Mouse (Mus musculus) midbrain, embryonic 15.5 days (tissue): ENCODE measurements around the gene Exoc7. TPM values are rescaled to one million over a fixed set of nuclear protein-coding genes. Genes with fewer than 3 reads are reported as not detected.
"Not testable (repeated sequence)": the region's sequence is repeated elsewhere in the genome, so short reads cannot be mapped to it uniquely, and the experiment has no call there.

Experiments
- ATAC-seq: fragments of 200-750 bp; cut with Nextera tagmentation; replicated peaks from 2 replicates; pipeline ENCODE4 v1.8.0; 2017; ENCODE audit warnings: moderate TSS enrichment
- H3K27ac ChIP-seq: fragments of 300-500 bp; sonication (generic); 2 replicates; pipeline ENCODE4 v1.5.1; 2015; ENCODE audit warnings: mild to moderate bottlenecking, inconsistent platforms
- H3K27me3 ChIP-seq: fragments of 300-500 bp; sonication (generic); replicated peaks from 2 replicates; pipeline ENCODE4 v1.6.1; 2015; ENCODE audit warnings: inconsistent platforms
- H3K36me3 ChIP-seq: fragments of 300-500 bp; sonication (generic); replicated peaks from 2 replicates; pipeline ENCODE4 v1.6.1; 2015; ENCODE audit warnings: inconsistent platforms
- H3K4me1 ChIP-seq: fragments of 300-500 bp; sonication (generic); 2 replicates; pipeline ENCODE4 v1.6.1; 2015; ENCODE audit warnings: inconsistent platforms
- H3K4me2 ChIP-seq: fragments of 300-500 bp; sonication (generic); 2 replicates; pipeline ENCODE4 v1.6.1; 2015; ENCODE audit warnings: inconsistent platforms, mild to moderate bottlenecking, moderate library complexity
- H3K4me3 ChIP-seq: fragments of 300-500 bp; sonication (generic); 2 replicates; pipeline ENCODE4 v1.5.1; 2015; ENCODE audit warnings: mild to moderate bottlenecking, inconsistent platforms
- H3K9ac ChIP-seq: fragments of 300-500 bp; sonication (generic); 2 replicates; pipeline ENCODE4 v1.6.1; 2015; ENCODE audit warnings: mild to moderate bottlenecking, inconsistent platforms
- H3K9me3 ChIP-seq: fragments of 300-500 bp; sonication (generic); 2 replicates; pipeline ENCODE4 v1.6.1; 2016; ENCODE audit warnings: inconsistent platforms
- WGBS: fragments of 180-500 bp; shearing (Covaris S2); methylation state at CpG from one replicate; pipeline ENCODE4 v1.1.7; 2015; ENCODE audit warnings: mixed read lengths; 5-methylcytosine and 5-hydroxymethylcytosine counted together
- polyA plus RNA-seq: library from polyadenylated mRNA; unstranded; fragments of >200 nt; fragmentation: Nextera tagmentation; extraction: Ambion mirVana; gene quantifications from 2 replicates; pipeline ENCODE4 v1.2.1, GENCODE M21; 2015

Gene Exoc7
- polyA plus RNA-seq, 1 experiment from 2014 or later, result 109 TPM

- H3K4me1 ChIP-seq, result peaks cover 22% of the 10 kb centered on the region
- no peak overlapping the region for H3K4me2 ChIP-seq
- WGBS, result 68% methylated on average over 7 of the region's 7 CpGs
- H3K9ac ChIP-seq, result no peak overlapping the region
- no peaks in the 10 kb centered on the region for H3K9me3 ChIP-seq
- H3K27ac ChIP-seq, result no peak overlapping the region
- H3K36me3 ChIP-seq, result peaks cover 26% of the 10 kb centered on the region
- no peak overlapping the region for H3K4me3 ChIP-seq
- peak; percentile 35; the same call in 1 of the 2 replicates for ATAC-seq
- peaks cover 44% of the 10 kb centered on the region for H3K27me3 ChIP-seq
Measured at GRCm38 (mm10) chr11:116285770-116286191, 21.3 kb downstream of the Exoc7 start.

- no peak for ATAC-seq
- peaks cover 56% of the 10 kb centered on the region for H3K27me3 ChIP-seq
- 66% methylated on average over 6 of the region's 6 CpGs for WGBS
Measured at GRCm38 (mm10) chr11:116283982-116284381, 23.1 kb downstream of the Exoc7 start.

GRCm38 (mm10) chr11:116282912-116283521 lies 24.0 kb downstream of the Exoc7 start:
- ATAC-seq, result peak; percentile 38; the same call in 1 of the 2 replicates
- no peaks in the 10 kb centered on the region for H3K9me3 ChIP-seq
- H3K4me1 ChIP-seq, result peaks cover 22% of the 10 kb centered on the region
- H3K9ac ChIP-seq, result no peak overlapping the region
- H3K4me2 ChIP-seq, result 0 out of 2 replicates have a peak overlapping the region, but pooled peaks have one; percentile 9
- no peak overlapping the region for H3K27ac ChIP-seq
- H3K4me3 ChIP-seq, result no peak overlapping the region
- 15% methylated on average over 48 of the region's 48 CpGs for WGBS
- H3K27me3 ChIP-seq, result peaks cover 56% of the 10 kb centered on the region
- peaks cover 7% of the 10 kb centered on the region for H3K36me3 ChIP-seq

More at GRCm38 (mm10) chr11:116283982-116284381, 23.1 kb downstream of the Exoc7 start:
- Histone ChIP-seq H3K36me3 (peaks cover 16% of the 10 kb centered on the region), H3K4me2 (no peak overlapping the region), H3K9ac (no peak overlapping the region), H3K4me1 (peaks cover 22% of the 10 kb centered on the region), H3K9me3 (no peaks in the 10 kb centered on the region), H3K4me3 (no peak overlapping the region), H3K27ac (no peak overlapping the region)

- Histone ChIP-seq H3K4me2 (no peak overlapping the region), H3K4me3 (no peak overlapping the region), H3K9me3 (no peaks in the 10 kb centered on the region), H3K27ac (no peak overlapping the region), H3K4me1 (peaks cover 22% of the 10 kb centered on the region), H3K36me3 (no peaks in the 10 kb centered on the region), H3K27me3 (peaks cover 56% of the 10 kb centered on the region), H3K9ac (no peak overlapping the region)
- no peak for ATAC-seq
- 1% methylated on average over 11 of the region's 11 CpGs for WGBS
Measured at GRCm38 (mm10) chr11:116282089-116282488, 24.9 kb downstream of the Exoc7 start.

- Histone ChIP-seq H3K4me2 (peak overlapping the region; percentile 52), H3K4me1 (peaks cover 22% of the 10 kb centered on the region), H3K27me3 (peaks cover 56% of the 10 kb centered on the region), H3K9ac (peak overlapping the region; percentile 1; the same call in 1 of the 2 replicates), H3K27ac (no peak overlapping the region), H3K36me3 (no peaks in the 10 kb centered on the region), H3K4me3 (peak overlapping the region; percentile 35), H3K9me3 (no peaks in the 10 kb centered on the region)
- ATAC-seq, result no peak
- 1% methylated on average over 18 of the region's 18 CpGs for WGBS
Measured at GRCm38 (mm10) chr11:116281671-116282070, 25.4 kb downstream of the Exoc7 start.

- Histone ChIP-seq H3K27ac (no peak within 1 kb of the TSS), H3K9me3 (no peaks in the 10 kb centered on the region), H3K4me1 (peaks cover 22% of the 10 kb centered on the region), H3K4me2 (peak within 1 kb of the TSS; percentile 52), H3K9ac (peak within 1 kb of the TSS; percentile 1; the same call in 1 of the 2 replicates), H3K4me3 (peak within 1 kb of the TSS; percentile 35), H3K27me3 (peaks cover 56% of the 10 kb centered on the region), H3K36me3 (no peaks in the 10 kb centered on the region)
- ATAC-seq, result no peak
- WGBS, result 6% methylated on average over 48 of the region's 48 CpGs
Measured at GRCm38 (mm10) chr11:116280751-116281663, 26.0 kb downstream of the Exoc7 start, which contains the start of gene Galr2. Galr2 (plus strand) TSS chr11:116280939.

GRCm38 (mm10) chr11:116277184-116277583 lies 29.8 kb downstream of the Exoc7 start:
- not testable (repeated sequence) for ATAC-seq, H3K4me2 ChIP-seq, H3K9ac ChIP-seq, H3K9me3 ChIP-seq, H3K36me3 ChIP-seq, H3K27ac ChIP-seq, H3K4me3 ChIP-seq
- WGBS, result 98% methylated on average over 1 of the region's 1 CpGs
- Histone ChIP-seq H3K4me1 (peaks cover 32% of the 10 kb centered on the region), H3K27me3 (peaks cover 25% of the 10 kb centered on the region)

- no peaks in the 10 kb centered on the region for H3K9me3 ChIP-seq
- 2% methylated on average over 32 of the region's 32 CpGs for WGBS
- H3K4me3 ChIP-seq, result peak within 1 kb of the TSS; percentile 85
- 0 out of 2 replicates have a peak, but pooled peaks cover 2% of the 10 kb centered on the region for H3K36me3 ChIP-seq
- peak; percentile 99 for ATAC-seq
- H3K9ac ChIP-seq, result peak within 1 kb of the TSS; percentile 73
- peaks cover 28% of the 10 kb centered on the region for H3K4me1 ChIP-seq
- no peaks in the 10 kb centered on the region for H3K27me3 ChIP-seq
- H3K4me2 ChIP-seq, result peak within 1 kb of the TSS; percentile 89
- peak within 1 kb of the TSS; percentile 84 for H3K27ac ChIP-seq
Measured at GRCm38 (mm10) chr11:116274045-116274666, 32.9 kb downstream of the Exoc7 start, which contains the start of gene Srp68. Srp68 (minus strand) TSS chr11:116274217.

- no peaks in the 10 kb centered on the region for H3K9me3 ChIP-seq
- H3K9ac ChIP-seq, result peak overlapping the region; percentile 73
- peak; percentile 79 for ATAC-seq
- peak overlapping the region; percentile 85 for H3K4me3 ChIP-seq
- H3K4me2 ChIP-seq, result peak overlapping the region; percentile 89
- peaks cover 28% of the 10 kb centered on the region for H3K4me1 ChIP-seq
- WGBS, result under 1% methylated on average over 39 of the region's 39 CpGs
- H3K36me3 ChIP-seq, result peaks cover 2% of the 10 kb centered on the region; the same call in 1 of the 2 replicates
- peak overlapping the region; percentile 84 for H3K27ac ChIP-seq
- no peaks in the 10 kb centered on the region for H3K27me3 ChIP-seq
Measured at GRCm38 (mm10) chr11:116273469-116274044, 33.5 kb downstream of the Exoc7 start.

- 57% methylated on average over 12 of the region's 12 CpGs for WGBS
- peak overlapping the region; percentile 85 for H3K4me3 ChIP-seq
- H3K4me1 ChIP-seq, result peaks cover 28% of the 10 kb centered on the region
- peak overlapping the region; percentile 89 for H3K4me2 ChIP-seq
- no peak overlapping the region for H3K27ac ChIP-seq
- H3K9me3 ChIP-seq, result no peaks in the 10 kb centered on the region
- no peak for ATAC-seq
- H3K9ac ChIP-seq, result peak overlapping the region; percentile 73
- no peaks in the 10 kb centered on the region for H3K27me3 ChIP-seq
- H3K36me3 ChIP-seq, result peaks cover 9% of the 10 kb centered on the region
Measured at GRCm38 (mm10) chr11:116272589-116273468, 34.2 kb downstream of the Exoc7 start.

- H3K36me3 ChIP-seq, result peaks cover 37% of the 10 kb centered on the region
- 93% methylated on average over 8 of the region's 8 CpGs for WGBS
Measured at GRCm38 (mm10) chr11:116269560-116269959, 37.5 kb downstream of the Exoc7 start.

More at GRCm38 (mm10) chr11:116269560-116269959, 37.5 kb downstream of the Exoc7 start:
- no peak overlapping the region for H3K9ac ChIP-seq
- no peak overlapping the region for H3K4me2 ChIP-seq
- ATAC-seq, result no peak
- H3K27ac ChIP-seq, result no peak overlapping the region
- H3K4me1 ChIP-seq, result peaks cover 23% of the 10 kb centered on the region
- H3K27me3 ChIP-seq, result no peaks in the 10 kb centered on the region
- H3K9me3 ChIP-seq, result no peaks in the 10 kb centered on the region
- no peak overlapping the region for H3K4me3 ChIP-seq
